Mouse (Mus musculus): ENCODE measurements around the gene Gpr146. TPM values are rescaled to one million over a fixed set of nuclear protein-coding genes. Genes with fewer than 3 reads are reported as not detected.

Gene Gpr146
- polyA plus RNA-seq, 1 experiment from 2014 or later = 4.0 TPM

GRCm38 (mm10) chr5:139403692-139404260 is 26.3 kb downstream of the Gpr146 start:
- no peaks in the 10 kb centered on the region for H3K9me3 ChIP-seq (ENCODE audit: control insufficient read depth, low read length)
- WGBS = 87% methylated on average over 8 of the region's 8 CpGs

GRCm38 (mm10) chr5:139404801-139405401 is 27.4 kb downstream of the Gpr146 start, which contains the start of gene C130050O18Rik:
Gene C130050O18Rik (plus strand): TSS chr5:139405280.
- no peak within 1 kb of the TSS for H3K4me3 ChIP-seq (ENCODE audit: low read length)
- no peak within 1 kb of the TSS for H3K4me2 ChIP-seq (ENCODE audit: low read length)
- no peak for ATAC-seq
- no peak within 1 kb of the TSS for H3K9ac ChIP-seq (ENCODE audit: low read depth, low read length)
- no peaks in the 10 kb centered on the region for H3K9me3 ChIP-seq (ENCODE audit: control insufficient read depth, low read length)
- no peaks in the 10 kb centered on the region for H3K27me3 ChIP-seq (replicated peaks; ENCODE audit: control insufficient read depth, insufficient read depth, low read length)
- no peak within 1 kb of the TSS for H3K27ac ChIP-seq (ENCODE audit: low read depth, low read length)
- H3K4me1 ChIP-seq (ENCODE audit: control insufficient read depth, insufficient read depth, low read depth, low read length) = peaks cover 5% of the 10 kb centered on the region
- WGBS = 81% methylated on average over 6 of the region's 6 CpGs
- H3K36me3 ChIP-seq (ENCODE audit: control insufficient read depth, insufficient read depth, low read length) = no peaks in the 10 kb centered on the region

More at GRCm38 (mm10) chr5:139403692-139404260, 26.3 kb downstream of the Gpr146 start:
- H3K27ac ChIP-seq (ENCODE audit: low read depth, low read length) = no peak overlapping the region
- H3K4me2 ChIP-seq (ENCODE audit: low read length) = no peak overlapping the region
- ATAC-seq = no peak
- H3K4me3 ChIP-seq (ENCODE audit: low read length) = no peak overlapping the region
- no peaks in the 10 kb centered on the region for H3K36me3 ChIP-seq (ENCODE audit: control insufficient read depth, insufficient read depth, low read length)
- no peaks in the 10 kb centered on the region for H3K27me3 ChIP-seq (replicated peaks; ENCODE audit: control insufficient read depth, insufficient read depth, low read length)
- H3K9ac ChIP-seq (ENCODE audit: low read depth, low read length) = no peak overlapping the region
- H3K4me1 ChIP-seq (ENCODE audit: control insufficient read depth, insufficient read depth, low read depth, low read length) = peaks cover 6% of the 10 kb centered on the region

- ATAC-seq = no peak
- Histone ChIP-seq H3K36me3 (ENCODE audit: control insufficient read depth, insufficient read depth, low read length) (no peaks in the 10 kb centered on the region), H3K9ac (ENCODE audit: low read depth, low read length) (no peak overlapping the region), H3K9me3 (ENCODE audit: control insufficient read depth, low read length) (no peaks in the 10 kb centered on the region), H3K4me2 (ENCODE audit: low read length) (no peak overlapping the region), H3K27ac (ENCODE audit: low read depth, low read length) (no peak overlapping the region), H3K4me3 (ENCODE audit: low read length) (no peak overlapping the region), H3K27me3 (replicated peaks; ENCODE audit: control insufficient read depth, insufficient read depth, low read length) (no peaks in the 10 kb centered on the region), H3K4me1 (ENCODE audit: control insufficient read depth, insufficient read depth, low read depth, low read length) (peaks cover 5% of the 10 kb centered on the region)
- 74% methylated on average over 7 of the region's 7 CpGs for WGBS
Observed at GRCm38 (mm10) chr5:139405478-139405877, 28.0 kb downstream of the Gpr146 start.

GRCm38 (mm10) chr5:139405953-139406352 is 28.5 kb downstream of the Gpr146 start:
- Histone ChIP-seq H3K4me2 (ENCODE audit: low read length) (no peak overlapping the region), H3K4me3 (ENCODE audit: low read length) (no peak overlapping the region), H3K27ac (ENCODE audit: low read depth, low read length) (no peak overlapping the region), H3K4me1 (ENCODE audit: control insufficient read depth, insufficient read depth, low read depth, low read length) (peaks cover 5% of the 10 kb centered on the region), H3K9ac (ENCODE audit: low read depth, low read length) (no peak overlapping the region), H3K36me3 (ENCODE audit: control insufficient read depth, insufficient read depth, low read length) (no peaks in the 10 kb centered on the region), H3K27me3 (replicated peaks; ENCODE audit: control insufficient read depth, insufficient read depth, low read length) (no peaks in the 10 kb centered on the region), H3K9me3 (ENCODE audit: control insufficient read depth, low read length) (no peaks in the 10 kb centered on the region)
- WGBS = 59% methylated on average over 3 of the region's 3 CpGs
- ATAC-seq = no peak

- Histone ChIP-seq H3K9ac (ENCODE audit: low read depth, low read length) (no peak overlapping the region; the same call in 1 of the 2 replicates), H3K9me3 (ENCODE audit: control insufficient read depth, low read length) (no peaks in the 10 kb centered on the region), H3K27me3 (replicated peaks; ENCODE audit: control insufficient read depth, insufficient read depth, low read length) (no peaks in the 10 kb centered on the region), H3K4me3 (ENCODE audit: low read length) (no peak overlapping the region), H3K27ac (ENCODE audit: low read depth, low read length) (no peak overlapping the region; the same call in 1 of the 2 replicates), H3K36me3 (ENCODE audit: control insufficient read depth, insufficient read depth, low read length) (no peaks in the 10 kb centered on the region), H3K4me1 (ENCODE audit: control insufficient read depth, insufficient read depth, low read depth, low read length) (peaks cover 5% of the 10 kb centered on the region), H3K4me2 (ENCODE audit: low read length) (no peak overlapping the region)
- 85% methylated on average over 14 of the region's 14 CpGs for WGBS
- ATAC-seq = no peak
Observed at GRCm38 (mm10) chr5:139407121-139407885, 29.8 kb downstream of the Gpr146 start.

GRCm38 (mm10) chr5:139408511-139408910 is 31.0 kb downstream of the Gpr146 start:
- 74% methylated on average over 7 of the region's 7 CpGs for WGBS

GRCm38 (mm10) chr5:139409412-139409811 is 31.9 kb downstream of the Gpr146 start:
- H3K27ac ChIP-seq (ENCODE audit: low read depth, low read length) = no peak overlapping the region
- no peak for ATAC-seq

More at GRCm38 (mm10) chr5:139408511-139408910, 31.0 kb downstream of the Gpr146 start:
- no peaks in the 10 kb centered on the region for H3K36me3 ChIP-seq (ENCODE audit: control insufficient read depth, insufficient read depth, low read length)
- H3K27ac ChIP-seq (ENCODE audit: low read depth, low read length) = no peak overlapping the region
- ATAC-seq = no peak
- no peak overlapping the region for H3K4me2 ChIP-seq (ENCODE audit: low read length)
- H3K27me3 ChIP-seq (replicated peaks; ENCODE audit: control insufficient read depth, insufficient read depth, low read length) = no peaks in the 10 kb centered on the region
- peak overlapping the region; percentile 13; the same call in 1 of the 2 replicates for H3K9ac ChIP-seq (ENCODE audit: low read depth, low read length)
- no peak overlapping the region for H3K4me3 ChIP-seq (ENCODE audit: low read length)
- H3K4me1 ChIP-seq (ENCODE audit: control insufficient read depth, insufficient read depth, low read depth, low read length) = peaks cover 5% of the 10 kb centered on the region
- H3K9me3 ChIP-seq (ENCODE audit: control insufficient read depth, low read length) = no peaks in the 10 kb centered on the region

GRCm38 (mm10) chr5:139410056-139410455 is 32.6 kb downstream of the Gpr146 start:
- H3K27me3 ChIP-seq (replicated peaks; ENCODE audit: control insufficient read depth, insufficient read depth, low read length) = no peaks in the 10 kb centered on the region
- no peak overlapping the region for H3K27ac ChIP-seq (ENCODE audit: low read depth, low read length)
- no peak overlapping the region for H3K9ac ChIP-seq (ENCODE audit: low read depth, low read length)
- ATAC-seq = no peak
- no peak overlapping the region for H3K4me2 ChIP-seq (ENCODE audit: low read length)
- H3K9me3 ChIP-seq (ENCODE audit: control insufficient read depth, low read length) = no peaks in the 10 kb centered on the region
- H3K4me3 ChIP-seq (ENCODE audit: low read length) = no peak overlapping the region
- H3K36me3 ChIP-seq (ENCODE audit: control insufficient read depth, insufficient read depth, low read length) = no peaks in the 10 kb centered on the region
- H3K4me1 ChIP-seq (ENCODE audit: control insufficient read depth, insufficient read depth, low read depth, low read length) = peaks cover 5% of the 10 kb centered on the region
- 90% methylated on average over 4 of the region's 4 CpGs for WGBS

More at GRCm38 (mm10) chr5:139409412-139409811, 31.9 kb downstream of the Gpr146 start:
- H3K27me3 ChIP-seq (replicated peaks; ENCODE audit: control insufficient read depth, insufficient read depth, low read length) = no peaks in the 10 kb centered on the region
- no peaks in the 10 kb centered on the region for H3K36me3 ChIP-seq (ENCODE audit: control insufficient read depth, insufficient read depth, low read length)
- no peak overlapping the region for H3K4me2 ChIP-seq (ENCODE audit: low read length)
- WGBS = 78% methylated on average over 12 of the region's 12 CpGs
- H3K9me3 ChIP-seq (ENCODE audit: control insufficient read depth, low read length) = no peaks in the 10 kb centered on the region
- H3K4me1 ChIP-seq (ENCODE audit: control insufficient read depth, insufficient read depth, low read depth, low read length) = peaks cover 5% of the 10 kb centered on the region
- no peak overlapping the region for H3K4me3 ChIP-seq (ENCODE audit: low read length)
- no peak overlapping the region for H3K9ac ChIP-seq (ENCODE audit: low read depth, low read length)

GRCm38 (mm10) chr5:139411117-139411516 is 33.6 kb downstream of the Gpr146 start:
- H3K4me2 ChIP-seq (ENCODE audit: low read length) = no peak overlapping the region
- H3K9me3 ChIP-seq (ENCODE audit: control insufficient read depth, low read length) = no peaks in the 10 kb centered on the region
- no peak overlapping the region for H3K9ac ChIP-seq (ENCODE audit: low read depth, low read length)
- no peaks in the 10 kb centered on the region for H3K27me3 ChIP-seq (replicated peaks; ENCODE audit: control insufficient read depth, insufficient read depth, low read length)
- peaks cover 5% of the 10 kb centered on the region for H3K4me1 ChIP-seq (ENCODE audit: control insufficient read depth, insufficient read depth, low read depth, low read length)
- no peak overlapping the region for H3K27ac ChIP-seq (ENCODE audit: low read depth, low read length)
- H3K4me3 ChIP-seq (ENCODE audit: low read length) = no peak overlapping the region
- H3K36me3 ChIP-seq (ENCODE audit: control insufficient read depth, insufficient read depth, low read length) = no peaks in the 10 kb centered on the region
- no peak for ATAC-seq
- 88% methylated on average over 6 of the region's 6 CpGs for WGBS
